Mouse (Mus musculus): ENCODE results near the gene Ncf1. TPM values are rescaled to one million over a fixed set of nuclear protein-coding genes. Genes with fewer than 3 reads are reported as not detected.

Ncf1 gene
- polyA plus RNA-seq, 1 experiment from 2014 or later, result 3.0 TPM

DNA sequence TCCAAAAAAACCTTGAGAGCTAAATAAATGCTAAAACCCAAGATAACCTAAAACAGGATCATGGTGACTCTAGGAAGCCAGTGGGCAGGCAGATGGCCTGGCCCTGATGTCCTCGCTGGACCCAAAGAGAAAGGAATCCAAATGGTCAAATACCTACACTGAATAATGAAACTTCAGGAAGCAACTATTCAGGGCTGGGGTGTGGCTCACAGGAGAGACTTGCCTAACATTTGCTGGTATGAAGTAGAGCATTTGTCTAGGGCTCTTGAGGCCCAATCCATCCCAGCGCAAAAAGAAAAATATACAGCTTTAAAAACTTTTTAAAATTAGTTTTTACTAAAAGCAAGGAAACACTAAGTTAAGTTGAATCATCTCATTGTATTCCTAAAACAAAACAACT lies 29.5 kb upstream of the Ncf1 start:
- H3K9me3 ChIP-seq, result no peaks in the 10 kb centered on the region

GRCm38 (mm10) chr5:134258395-134258794 lies 29.0 kb upstream of the Ncf1 start:
- Histone ChIP-seq H3K27ac (replicated peaks) (no peak overlapping the region), H3K4me3 (no peak overlapping the region), H3K27me3 (no peaks in the 10 kb centered on the region), H3K4me1 (replicated peaks) (no peaks in the 10 kb centered on the region), H3K4me2 (no peak overlapping the region), H3K36me3 (peaks cover 89% of the 10 kb centered on the region), H3K9me3 (no peaks in the 10 kb centered on the region), H3K9ac (no peak overlapping the region)
- WGBS, result 92% methylated on average over 4 of the region's 4 CpGs
- ATAC-seq (ENCODE audit: low FRiP score, low read depth), result no peak

More for the DNA sequence above, 29.5 kb upstream of the Ncf1 start:
- no peaks in the 10 kb centered on the region for H3K27me3 ChIP-seq
- ATAC-seq (ENCODE audit: low FRiP score, low read depth), result no peak
- H3K4me1 ChIP-seq (replicated peaks), result no peaks in the 10 kb centered on the region
- H3K4me3 ChIP-seq, result no peak overlapping the region
- no peak overlapping the region for H3K4me2 ChIP-seq
- H3K9ac ChIP-seq, result no peak overlapping the region
- H3K27ac ChIP-seq (replicated peaks), result no peak overlapping the region
- WGBS, result 97% methylated on average over 2 of the region's 2 CpGs
- H3K36me3 ChIP-seq, result peaks cover 89% of the 10 kb centered on the region

GRCm38 (mm10) chr5:134257349-134258031 lies 28.1 kb upstream of the Ncf1 start:
- no peak overlapping the region for H3K4me2 ChIP-seq
- H3K9ac ChIP-seq, result no peak overlapping the region
- H3K9me3 ChIP-seq, result no peaks in the 10 kb centered on the region
- H3K36me3 ChIP-seq, result peaks cover 89% of the 10 kb centered on the region
- no peak overlapping the region for H3K27ac ChIP-seq (replicated peaks)
- no peak overlapping the region for H3K4me3 ChIP-seq
- H3K27me3 ChIP-seq, result no peaks in the 10 kb centered on the region
- WGBS, result 94% methylated on average over 13 of the region's 13 CpGs
- no peak for ATAC-seq (ENCODE audit: low FRiP score, low read depth)
- no peaks in the 10 kb centered on the region for H3K4me1 ChIP-seq (replicated peaks)

- no peak overlapping the region for H3K4me2 ChIP-seq
- no peaks in the 10 kb centered on the region for H3K9me3 ChIP-seq
- H3K27me3 ChIP-seq, result no peaks in the 10 kb centered on the region
- peaks cover 87% of the 10 kb centered on the region for H3K36me3 ChIP-seq
- no peak overlapping the region for H3K27ac ChIP-seq (replicated peaks)
- 93% methylated on average over 10 of the region's 10 CpGs for whole genome bisulfite sequencing
- H3K4me1 ChIP-seq (replicated peaks), result no peaks in the 10 kb centered on the region
- no peak overlapping the region for H3K9ac ChIP-seq
- no peak for ATAC-seq (ENCODE audit: low FRiP score, low read depth)
- no peak overlapping the region for H3K4me3 ChIP-seq
Observed at GRCm38 (mm10) chr5:134255294-134255693, 25.9 kb upstream of the Ncf1 start.

- H3K4me2 ChIP-seq, result no peak overlapping the region
- H3K9ac ChIP-seq, result no peak overlapping the region
- 73% methylated on average over 3 of the region's 3 CpGs for WGBS
- H3K27ac ChIP-seq (replicated peaks), result no peak overlapping the region
- H3K27me3 ChIP-seq, result no peaks in the 10 kb centered on the region
- H3K36me3 ChIP-seq, result peaks cover 86% of the 10 kb centered on the region
- no peaks in the 10 kb centered on the region for H3K4me1 ChIP-seq (replicated peaks)
- no peak overlapping the region for H3K4me3 ChIP-seq
- H3K9me3 ChIP-seq, result no peaks in the 10 kb centered on the region
- no peak for ATAC-seq (ENCODE audit: low FRiP score, low read depth)
Observed at GRCm38 (mm10) chr5:134253806-134254205, 24.4 kb upstream of the Ncf1 start.

GRCm38 (mm10) chr5:134251083-134251482 lies 21.7 kb upstream of the Ncf1 start:
- no peak overlapping the region for H3K4me3 ChIP-seq
- WGBS, result 98% methylated on average over 4 of the region's 4 CpGs
- no peak for ATAC-seq (ENCODE audit: low FRiP score, low read depth)
- H3K9me3 ChIP-seq, result no peaks in the 10 kb centered on the region
- H3K27ac ChIP-seq (replicated peaks), result no peak overlapping the region
- peaks cover 93% of the 10 kb centered on the region for H3K36me3 ChIP-seq
- no peak overlapping the region for H3K4me2 ChIP-seq
- H3K9ac ChIP-seq, result no peak overlapping the region
- no peaks in the 10 kb centered on the region for H3K4me1 ChIP-seq (replicated peaks)
- H3K27me3 ChIP-seq, result no peaks in the 10 kb centered on the region

- H3K36me3 ChIP-seq, result peaks cover 92% of the 10 kb centered on the region
- WGBS, result 92% methylated on average over 3 of the region's 3 CpGs
- no peak overlapping the region for H3K27ac ChIP-seq (replicated peaks)
- no peak overlapping the region for H3K4me2 ChIP-seq
- no peaks in the 10 kb centered on the region for H3K4me1 ChIP-seq (replicated peaks)
- no peaks in the 10 kb centered on the region for H3K27me3 ChIP-seq
- no peak overlapping the region for H3K4me3 ChIP-seq
- no peaks in the 10 kb centered on the region for H3K9me3 ChIP-seq
- no peak overlapping the region for H3K9ac ChIP-seq
- no peak for ATAC-seq (ENCODE audit: low FRiP score, low read depth)
Observed at GRCm38 (mm10) chr5:134250601-134251000, 21.2 kb upstream of the Ncf1 start.

DNA sequence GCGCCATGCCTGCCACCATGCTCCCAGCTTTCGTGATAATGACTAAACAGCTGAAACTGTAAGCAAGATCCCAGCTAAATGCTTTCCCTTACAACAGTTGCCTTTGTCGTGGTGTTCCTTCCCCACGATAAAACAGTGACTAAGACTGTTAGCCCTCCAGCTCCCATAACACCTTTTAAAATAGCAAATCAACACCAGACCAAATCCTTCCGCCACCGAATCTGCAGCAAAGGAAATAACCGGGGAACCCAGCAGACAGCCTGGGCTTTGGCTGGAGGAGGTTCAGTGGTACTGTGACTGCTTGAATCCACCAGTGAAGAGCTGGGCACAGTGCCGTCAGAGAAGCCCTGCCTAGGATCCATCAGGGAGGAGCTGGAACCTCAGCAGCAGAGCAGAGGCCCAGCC lies 19.8 kb upstream of the Ncf1 start:
- no peak for ATAC-seq (ENCODE audit: low FRiP score, low read depth)
- H3K36me3 ChIP-seq, result peaks cover 93% of the 10 kb centered on the region
- H3K9me3 ChIP-seq, result no peaks in the 10 kb centered on the region
- H3K27ac ChIP-seq (replicated peaks), result no peak overlapping the region
- no peaks in the 10 kb centered on the region for H3K4me1 ChIP-seq (replicated peaks)
- WGBS, result 85% methylated on average over 8 of the region's 8 CpGs
- H3K4me2 ChIP-seq, result no peak overlapping the region
- H3K9ac ChIP-seq, result no peak overlapping the region
- H3K4me3 ChIP-seq, result no peak overlapping the region
- H3K27me3 ChIP-seq, result no peaks in the 10 kb centered on the region

DNA sequence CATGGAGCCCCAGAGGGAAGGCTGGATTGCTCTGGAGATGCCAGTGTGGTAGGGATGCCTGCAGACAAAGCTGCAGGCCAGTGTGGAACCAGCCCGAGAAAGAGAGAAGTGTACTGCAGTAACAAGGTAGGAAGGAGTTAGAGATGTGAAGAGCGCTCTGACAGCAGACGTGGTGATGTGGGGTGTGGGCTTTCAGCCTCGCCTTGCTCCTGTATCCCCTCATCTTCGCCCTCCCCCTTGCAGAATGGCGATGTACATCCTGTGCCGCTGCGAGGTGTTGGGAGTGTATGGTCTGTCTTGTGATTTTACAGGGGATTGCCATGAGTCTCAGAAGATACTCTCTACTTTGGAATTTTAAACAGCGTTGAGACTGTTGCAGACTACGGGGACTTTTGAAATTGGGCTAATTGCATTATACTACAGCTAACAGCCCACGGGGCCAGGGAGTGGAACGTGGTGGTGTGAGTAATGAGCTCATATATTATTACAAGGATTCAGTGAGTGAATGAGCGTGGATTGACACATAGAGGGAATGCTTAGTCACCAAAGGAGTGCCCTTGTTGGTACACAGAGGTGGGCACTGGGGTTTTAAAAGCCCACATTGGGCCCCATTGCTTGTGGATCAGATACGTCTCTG lies 19.3 kb upstream of the Ncf1 start:
- Histone ChIP-seq H3K4me1 (replicated peaks) (no peaks in the 10 kb centered on the region), H3K4me2 (no peak overlapping the region), H3K9ac (no peak overlapping the region), H3K27me3 (no peaks in the 10 kb centered on the region), H3K4me3 (no peak overlapping the region), H3K36me3 (peaks cover 93% of the 10 kb centered on the region), H3K9me3 (no peaks in the 10 kb centered on the region), H3K27ac (replicated peaks) (no peak overlapping the region)
- WGBS, result 87% methylated on average over 14 of the region's 14 CpGs
- ATAC-seq (ENCODE audit: low FRiP score, low read depth), result peak; percentile 51; the same call in 1 of the 2 replicates

- 94% methylated on average over 5 of the region's 5 CpGs for WGBS
- H3K27ac ChIP-seq (replicated peaks), result no peak overlapping the region
- no peak overlapping the region for H3K4me2 ChIP-seq
- no peaks in the 10 kb centered on the region for H3K27me3 ChIP-seq
- H3K4me3 ChIP-seq, result no peak overlapping the region
- H3K36me3 ChIP-seq, result peaks cover 93% of the 10 kb centered on the region
- H3K4me1 ChIP-seq (replicated peaks), result no peaks in the 10 kb centered on the region
- no peak for ATAC-seq (ENCODE audit: low FRiP score, low read depth)
- no peak overlapping the region for H3K9ac ChIP-seq
- H3K9me3 ChIP-seq, result no peaks in the 10 kb centered on the region
Observed at GRCm38 (mm10) chr5:134246146-134246545, 16.7 kb upstream of the Ncf1 start.

GRCm38 (mm10) chr5:134244890-134245289 lies 15.5 kb upstream of the Ncf1 start:
- peaks cover 97% of the 10 kb centered on the region for H3K36me3 ChIP-seq
- H3K9ac ChIP-seq, result no peak overlapping the region
- no peak overlapping the region for H3K4me3 ChIP-seq
- no peaks in the 10 kb centered on the region for H3K9me3 ChIP-seq
- no peak overlapping the region for H3K27ac ChIP-seq (replicated peaks)
- 97% methylated on average over 5 of the region's 5 CpGs for WGBS
- no peaks in the 10 kb centered on the region for H3K27me3 ChIP-seq
- no peaks in the 10 kb centered on the region for H3K4me1 ChIP-seq (replicated peaks)
- H3K4me2 ChIP-seq, result no peak overlapping the region
- no peak for ATAC-seq (ENCODE audit: low FRiP score, low read depth)

- H3K4me1 ChIP-seq (replicated peaks), result no peaks in the 10 kb centered on the region; the same call in 1 of the 2 replicates
Observed at GRCm38 (mm10) chr5:134243661-134244436, 14.4 kb upstream of the Ncf1 start.

More at GRCm38 (mm10) chr5:134243661-134244436, 14.4 kb upstream of the Ncf1 start:
- no peak for ATAC-seq (ENCODE audit: low FRiP score, low read depth)
- WGBS, result 94% methylated on average over 26 of the region's 26 CpGs
- no peak overlapping the region for H3K27ac ChIP-seq (replicated peaks)
- no peak overlapping the region for H3K4me2 ChIP-seq
- no peak overlapping the region for H3K4me3 ChIP-seq
- peaks cover 97% of the 10 kb centered on the region for H3K36me3 ChIP-seq
- H3K27me3 ChIP-seq, result no peaks in the 10 kb centered on the region
- no peaks in the 10 kb centered on the region for H3K9me3 ChIP-seq
- no peak overlapping the region for H3K9ac ChIP-seq

Data from hindbrain, embryonic 15.5 days (tissue).